Mouse (Mus musculus): ENCODE results near the gene Spock2. TPM values are rescaled to one million over a fixed set of nuclear protein-coding genes. Genes with fewer than 3 reads are reported as not detected.

Spock2 gene
- total RNA-seq, 1 experiment = 4.1 TPM

GRCm38 (mm10) chr10:60093751-60094150 lies 12.3 kb upstream of the Spock2 start:
- in situ Hi-C loops (cut with MboI; ENCODE audit: low sequenced_read_pairs in 2 of 2, unreplicated experiment in 2 of 2) = no loop called here
- Histone ChIP-seq H3K9ac (ENCODE audit: insufficient read depth, low read depth, low read length, poor library complexity, severe bottlenecking) (no peak overlapping the region), H3K4me1 (ENCODE audit: control insufficient read depth in 2 of 2, insufficient read depth in 2 of 2, low read length in 2 of 2, poor library complexity in 1 of 2) (no peaks in the 10 kb centered on the region), H3K4me3 (ENCODE audit: insufficient read depth in 1 of 2, low read depth in 1 of 2, low read length in 2 of 2, poor library complexity in 1 of 2, severe bottlenecking in 1 of 2) (no peak overlapping the region), H3K27ac (ENCODE audit: insufficient read depth, low read depth, low read length, poor library complexity, severe bottlenecking) (no peak overlapping the region), H3K36me3 (ENCODE audit: control insufficient read depth, insufficient read depth, low read length, poor library complexity, severe bottlenecking) (peaks cover 3% of the 10 kb centered on the region; the same call in 1 of the 2 replicates), H3K9me3 (ENCODE audit: control insufficient read depth, insufficient read depth, low read depth, low read length) (no peaks in the 10 kb centered on the region)
- TF ChIP-seq HCFC1 (IDR thresholded peaks at IDR 0.05; ENCODE audit: borderline replicate concordance, insufficient read depth, low read length) (no peak), ZC3H11A (IDR thresholded peaks at IDR 0.05; ENCODE audit: borderline replicate concordance, low read depth, low read length) (no peak), MAFK (IDR thresholded peaks at IDR 0.05; ENCODE audit: insufficient read depth, low read depth, low read length) (no peak), ZNF384 (IDR thresholded peaks at IDR 0.05; ENCODE audit: low read depth, low read length) (no peak), CHD2 (IDR thresholded peaks at IDR 0.05; ENCODE audit: low read depth, low read length) (no peak)
- DNase-seq (ENCODE audit: low read depth, low spot score) = no peak

GRCm38 (mm10) chr10:60095558-60095957 lies 10.5 kb upstream of the Spock2 start:
- DNase-seq (ENCODE audit: low read depth, low spot score) = no peak

GRCm38 (mm10) chr10:60096302-60096701 lies 9.7 kb upstream of the Spock2 start:
- no peaks in the 10 kb centered on the region for H3K9me3 ChIP-seq (ENCODE audit: control insufficient read depth, insufficient read depth, low read depth, low read length)
- no peak overlapping the region for H3K4me3 ChIP-seq (ENCODE audit: insufficient read depth in 1 of 2, low read depth in 1 of 2, low read length in 2 of 2, poor library complexity in 1 of 2, severe bottlenecking in 1 of 2)
- no peak overlapping the region for H3K9ac ChIP-seq (ENCODE audit: insufficient read depth, low read depth, low read length, poor library complexity, severe bottlenecking)
- peaks cover 3% of the 10 kb centered on the region; the same call in 1 of the 2 replicates for H3K36me3 ChIP-seq (ENCODE audit: control insufficient read depth, insufficient read depth, low read length, poor library complexity, severe bottlenecking)
- no peak for DNase-seq (ENCODE audit: low read depth, low spot score)
- in situ Hi-C loops (cut with MboI; ENCODE audit: low sequenced_read_pairs in 2 of 2, unreplicated experiment in 2 of 2) = no loop called here
- no peak overlapping the region for H3K27ac ChIP-seq (ENCODE audit: insufficient read depth, low read depth, low read length, poor library complexity, severe bottlenecking)
- TF ChIP-seq CHD2 (IDR thresholded peaks at IDR 0.05; ENCODE audit: low read depth, low read length) (no peak), MAFK (IDR thresholded peaks at IDR 0.05; ENCODE audit: insufficient read depth, low read depth, low read length) (no peak), HCFC1 (IDR thresholded peaks at IDR 0.05; ENCODE audit: borderline replicate concordance, insufficient read depth, low read length) (no peak), ZC3H11A (IDR thresholded peaks at IDR 0.05; ENCODE audit: borderline replicate concordance, low read depth, low read length) (no peak), ZNF384 (IDR thresholded peaks at IDR 0.05; ENCODE audit: low read depth, low read length) (no peak)
- H3K4me1 ChIP-seq (ENCODE audit: control insufficient read depth in 2 of 2, insufficient read depth in 2 of 2, low read length in 2 of 2, poor library complexity in 1 of 2) = no peaks in the 10 kb centered on the region

More at GRCm38 (mm10) chr10:60095558-60095957, 10.5 kb upstream of the Spock2 start:
- no peaks in the 10 kb centered on the region for H3K4me1 ChIP-seq (ENCODE audit: control insufficient read depth in 2 of 2, insufficient read depth in 2 of 2, low read length in 2 of 2, poor library complexity in 1 of 2)
- in situ Hi-C loops (cut with MboI; ENCODE audit: low sequenced_read_pairs in 2 of 2, unreplicated experiment in 2 of 2) = no loop called here
- H3K36me3 ChIP-seq (ENCODE audit: control insufficient read depth, insufficient read depth, low read length, poor library complexity, severe bottlenecking) = peaks cover 3% of the 10 kb centered on the region; the same call in 1 of the 2 replicates
- no peak overlapping the region for H3K27ac ChIP-seq (ENCODE audit: insufficient read depth, low read depth, low read length, poor library complexity, severe bottlenecking)
- no peak for TF ChIP-seq HCFC1 (IDR thresholded peaks at IDR 0.05; ENCODE audit: borderline replicate concordance, insufficient read depth, low read length)
- TF ChIP-seq CHD2 (IDR thresholded peaks at IDR 0.05; ENCODE audit: low read depth, low read length) = no peak
- no peak for TF ChIP-seq ZC3H11A (IDR thresholded peaks at IDR 0.05; ENCODE audit: borderline replicate concordance, low read depth, low read length)
- TF ChIP-seq ZNF384 (IDR thresholded peaks at IDR 0.05; ENCODE audit: low read depth, low read length) = no peak
- no peak for TF ChIP-seq MAFK (IDR thresholded peaks at IDR 0.05; ENCODE audit: insufficient read depth, low read depth, low read length)
- no peak overlapping the region for H3K9ac ChIP-seq (ENCODE audit: insufficient read depth, low read depth, low read length, poor library complexity, severe bottlenecking)
- H3K9me3 ChIP-seq (ENCODE audit: control insufficient read depth, insufficient read depth, low read depth, low read length) = no peaks in the 10 kb centered on the region
- no peak overlapping the region for H3K4me3 ChIP-seq (ENCODE audit: insufficient read depth in 1 of 2, low read depth in 1 of 2, low read length in 2 of 2, poor library complexity in 1 of 2, severe bottlenecking in 1 of 2)

- in situ Hi-C loops (cut with MboI; ENCODE audit: low sequenced_read_pairs in 2 of 2, unreplicated experiment in 2 of 2) = no loop called here
- Histone ChIP-seq H3K9me3 (ENCODE audit: control insufficient read depth, insufficient read depth, low read depth, low read length) (no peaks in the 10 kb centered on the region), H3K9ac (ENCODE audit: insufficient read depth, low read depth, low read length, poor library complexity, severe bottlenecking) (no peak overlapping the region), H3K36me3 (ENCODE audit: control insufficient read depth, insufficient read depth, low read length, poor library complexity, severe bottlenecking) (peaks cover 3% of the 10 kb centered on the region; the same call in 1 of the 2 replicates), H3K4me1 (ENCODE audit: control insufficient read depth in 2 of 2, insufficient read depth in 2 of 2, low read length in 2 of 2, poor library complexity in 1 of 2) (no peaks in the 10 kb centered on the region), H3K27ac (ENCODE audit: insufficient read depth, low read depth, low read length, poor library complexity, severe bottlenecking) (no peak overlapping the region), H3K4me3 (ENCODE audit: insufficient read depth in 1 of 2, low read depth in 1 of 2, low read length in 2 of 2, poor library complexity in 1 of 2, severe bottlenecking in 1 of 2) (no peak overlapping the region)
- DNase-seq (ENCODE audit: low read depth, low spot score) = no peak
- TF ChIP-seq CHD2 (IDR thresholded peaks at IDR 0.05; ENCODE audit: low read depth, low read length) (no peak), ZC3H11A (IDR thresholded peaks at IDR 0.05; ENCODE audit: borderline replicate concordance, low read depth, low read length) (no peak), ZNF384 (IDR thresholded peaks at IDR 0.05; ENCODE audit: low read depth, low read length) (no peak), HCFC1 (IDR thresholded peaks at IDR 0.05; ENCODE audit: borderline replicate concordance, insufficient read depth, low read length) (no peak), MAFK (IDR thresholded peaks at IDR 0.05; ENCODE audit: insufficient read depth, low read depth, low read length) (no peak)
Observed at GRCm38 (mm10) chr10:60097146-60097545, 8.9 kb upstream of the Spock2 start.

Data from ES-E14 (cell line).